Mouse (Mus musculus) thymus, postnatal 14 days (tissue): ENCODE measurements at regions not wholly inside any gene's neighbourhood (a gene's known extent, or its start where the extent isn't known, plus 50 kb on each side); places are given as distances from the start of the nearest gene placed in this dataset.

Source experiments
- DNase-seq: peaks from one replicate; pipeline ENCODE4 v3.0.0; 2021

DNA sequence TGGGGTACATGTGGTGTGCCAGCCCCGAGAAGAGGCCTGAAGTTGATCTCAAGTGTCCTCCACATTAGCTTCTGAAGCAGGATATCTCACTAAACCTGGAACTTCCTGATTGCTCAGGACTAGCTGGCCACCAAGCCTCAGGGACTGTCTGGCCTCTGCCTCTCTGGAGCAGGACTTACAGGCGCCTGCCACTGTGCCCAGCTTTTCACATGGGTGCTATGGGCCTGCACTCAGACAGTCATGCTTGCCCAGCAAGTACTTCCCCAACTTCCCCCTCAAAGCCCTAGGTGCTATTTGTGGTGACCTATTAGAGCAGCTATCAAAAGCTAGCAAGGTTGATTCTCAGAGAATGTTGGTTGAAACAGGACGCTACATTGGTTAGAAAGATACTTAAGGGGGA lies 220.0 kb downstream of the CK137956 start:
- DNase-seq, result no peak

DNA sequence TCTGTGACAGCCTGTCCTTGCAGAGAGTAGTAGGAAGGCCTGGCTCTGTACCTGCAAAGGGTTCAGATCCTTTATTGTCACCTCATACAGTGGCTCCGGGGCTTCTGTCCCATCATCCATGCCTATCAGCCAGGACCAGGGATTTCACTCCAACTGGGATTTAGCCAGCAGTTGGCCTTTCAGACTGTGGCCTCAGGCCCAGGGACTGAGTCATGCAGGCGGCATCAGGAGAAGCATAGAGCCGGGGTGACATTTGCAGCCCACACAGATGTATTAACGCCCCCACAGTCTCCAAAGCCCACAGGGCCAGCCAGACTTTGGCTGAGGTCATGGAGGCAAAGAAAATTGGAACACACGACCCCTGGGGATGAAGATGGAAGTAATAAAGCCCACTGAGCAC lies 222.9 kb downstream of the CK137956 start:
- DNase-seq, result no peak

- DNase-seq, result no peak
Observed at GRCm38 (mm10) chr4:127736781-127737180, 234.0 kb downstream of the CK137956 start.

DNA sequence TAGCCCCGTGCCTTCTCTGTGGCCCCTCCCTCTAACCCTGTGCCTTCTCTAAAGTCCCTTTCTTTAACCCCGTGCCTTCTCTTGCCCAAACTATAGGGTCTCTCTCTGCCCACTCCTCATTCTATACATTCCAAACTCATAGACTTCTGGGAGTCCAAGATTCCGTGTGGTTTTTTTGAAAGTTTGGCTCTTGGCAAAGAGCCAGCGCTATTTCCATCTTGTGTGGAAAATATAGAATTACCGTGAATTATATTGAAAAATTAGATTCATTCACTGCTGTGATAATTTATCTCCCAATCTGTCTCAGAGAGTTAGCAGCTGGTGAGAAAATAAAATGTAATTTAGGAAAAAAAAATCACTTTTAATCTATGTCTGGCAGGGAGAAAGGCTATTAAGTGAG lies 234.6 kb downstream of the CK137956 start:
- no peak for DNase-seq

- DNase-seq, result no peak
Observed at GRCm38 (mm10) chr4:127734641-127735040, 236.1 kb downstream of the CK137956 start.

DNA sequence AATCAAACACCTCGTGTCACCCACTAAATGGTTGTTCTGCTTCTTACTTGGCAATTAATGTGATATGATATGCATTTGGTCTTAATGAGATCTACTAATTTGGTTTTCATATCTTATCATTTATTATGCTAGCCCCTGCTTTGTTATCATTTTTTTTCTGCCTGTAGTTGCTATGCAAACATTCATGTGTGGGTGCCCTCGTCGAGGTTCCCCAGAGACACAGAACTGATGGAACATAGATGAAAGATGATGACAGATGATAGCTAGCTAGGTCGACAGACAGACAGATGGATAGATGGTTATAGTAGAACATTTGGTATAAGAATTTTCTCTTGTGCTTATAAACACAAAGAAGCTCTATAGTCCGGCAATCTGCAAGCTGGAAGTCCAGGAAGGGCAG lies 252.1 kb downstream of the CK137956 start:
- DNase-seq, result no peak

- no peak for DNase-seq
Observed at GRCm38 (mm10) chr4:127712274-127712673, 258.5 kb downstream of the CK137956 start.

DNA sequence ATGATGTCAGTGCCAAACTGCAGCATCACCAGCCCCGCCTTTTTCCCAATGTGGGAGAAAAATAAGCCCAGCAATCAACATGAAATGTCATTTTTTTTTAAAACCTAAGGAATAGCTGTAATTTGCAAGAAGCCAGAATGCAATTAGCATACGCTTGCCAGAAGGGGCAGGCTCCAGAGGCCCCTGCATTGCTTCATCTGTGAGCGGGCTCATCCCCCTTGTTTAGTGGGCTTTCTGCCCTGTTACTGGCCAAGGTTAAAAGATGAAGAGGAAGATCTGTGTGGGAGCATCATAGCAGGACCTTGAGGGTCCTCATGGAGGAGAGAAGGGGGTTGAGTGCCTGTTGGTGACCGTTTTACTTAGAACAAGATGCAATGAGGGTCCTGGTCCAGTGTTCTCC lies 259.9 kb downstream of the CK137956 start:
- DNase-seq, result no peak

DNA sequence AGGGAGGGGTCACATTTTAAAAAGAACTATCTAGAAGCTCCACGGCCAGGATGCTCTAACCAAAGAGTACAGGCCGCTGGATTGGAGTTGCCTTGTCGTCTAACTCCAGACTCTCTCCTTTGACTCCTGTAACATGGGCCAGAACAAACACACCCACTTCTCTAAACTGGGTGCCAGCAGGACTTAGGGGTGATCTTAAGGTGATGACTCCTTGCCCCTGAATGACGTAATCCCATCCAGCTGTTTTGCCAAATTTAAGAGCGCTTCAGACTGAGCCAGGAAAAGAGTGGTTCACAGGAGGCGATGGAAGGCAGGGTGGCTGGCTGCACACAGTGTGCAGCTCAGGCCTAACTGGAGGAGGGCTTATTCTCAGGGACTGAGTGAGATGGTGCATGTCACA lies 261.0 kb downstream of the CK137956 start:
- no peak for DNase-seq

DNA sequence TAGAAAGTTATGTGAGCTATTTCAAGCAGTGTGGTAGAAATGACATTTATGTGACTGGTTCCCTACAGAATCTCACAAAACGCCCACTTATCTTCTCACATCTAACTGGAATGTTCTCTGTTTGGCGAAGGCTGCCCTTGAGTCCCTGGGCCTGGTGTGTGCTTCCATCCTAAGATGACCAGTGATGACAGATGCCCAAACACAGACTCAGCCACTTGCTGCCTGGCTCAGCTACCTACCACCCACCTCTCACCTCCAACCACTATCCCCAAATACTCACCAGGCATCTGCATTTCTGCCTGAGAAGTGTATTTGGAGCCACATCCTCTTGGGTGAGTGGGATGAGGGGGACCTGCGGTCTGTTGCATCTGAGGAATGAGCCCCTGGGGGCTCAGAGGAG lies 262.6 kb downstream of the CK137956 start:
- no peak for DNase-seq

- DNase-seq, result no peak
Observed at GRCm38 (mm10) chr4:127707126-127707525, 263.6 kb downstream of the CK137956 start.

DNA sequence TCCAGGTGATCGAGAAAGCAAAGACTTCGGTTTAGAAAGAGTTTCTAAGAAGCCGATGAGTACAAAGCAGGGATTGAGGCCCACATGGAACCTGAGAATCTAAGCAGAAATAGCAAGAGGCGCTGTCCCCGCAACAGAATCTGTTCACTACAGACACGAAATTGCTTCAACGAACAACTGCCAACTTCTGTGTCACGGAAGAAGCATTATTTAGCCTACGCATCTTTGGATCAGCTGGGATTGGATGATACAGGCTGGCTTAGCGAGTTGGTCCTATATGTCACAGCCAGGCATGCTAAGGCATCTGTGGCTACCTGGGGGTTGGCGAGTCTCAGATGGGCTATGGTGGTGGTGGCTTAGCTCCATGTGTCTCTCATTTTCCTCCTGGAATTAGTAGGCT lies 269.1 kb downstream of the CK137956 start:
- no peak for DNase-seq

DNA sequence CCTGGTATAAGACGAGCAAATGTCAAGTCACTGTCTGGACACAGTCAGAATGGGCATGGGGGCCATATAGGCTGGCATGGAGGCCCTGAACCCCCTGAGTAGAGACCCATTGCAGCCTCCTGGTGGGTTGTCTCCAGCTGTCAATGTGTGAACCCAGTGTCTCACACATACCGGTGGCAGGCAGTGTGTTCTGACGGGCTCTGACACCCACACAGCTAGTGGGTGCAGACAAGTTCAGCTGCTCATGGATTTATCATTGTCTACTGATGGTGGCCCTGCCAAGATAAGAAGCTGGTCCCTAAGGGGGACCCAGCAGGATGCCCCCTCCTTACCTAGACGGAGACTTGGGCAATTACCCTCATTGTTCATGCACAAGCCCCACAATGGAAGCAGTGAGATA lies 280.8 kb downstream of the CK137956 start:
- no peak for DNase-seq

- DNase-seq, result no peak
Observed at GRCm38 (mm10) chr4:127685021-127685420, 285.7 kb downstream of the CK137956 start.

DNA sequence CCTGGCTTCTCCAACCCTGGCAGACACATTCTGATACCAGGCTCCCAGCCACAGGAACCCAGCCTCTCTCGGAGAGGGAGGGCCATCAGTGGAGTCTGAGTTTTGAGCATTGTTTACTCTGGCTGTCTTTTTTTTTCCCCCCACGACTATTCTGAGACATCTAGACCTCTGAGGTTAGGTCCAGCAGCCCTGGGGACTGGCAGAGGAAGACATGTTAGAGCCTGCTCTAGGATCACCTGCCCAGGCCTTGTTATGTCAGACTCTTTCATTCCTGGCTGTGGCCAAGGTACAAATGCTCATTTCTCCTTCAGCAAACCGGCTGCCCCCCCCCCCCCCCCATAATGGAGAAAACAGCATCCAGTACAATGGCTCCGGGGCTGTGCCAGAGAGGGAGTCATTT lies 291.4 kb downstream of the CK137956 start:
- DNase-seq, result no peak

- DNase-seq, result no peak
Observed at GRCm38 (mm10) chr4:127678437-127678836, 292.3 kb downstream of the CK137956 start.

- no peak for DNase-seq
Observed at GRCm38 (mm10) chr4:127675745-127676315, 294.9 kb downstream of the CK137956 start.

DNA sequence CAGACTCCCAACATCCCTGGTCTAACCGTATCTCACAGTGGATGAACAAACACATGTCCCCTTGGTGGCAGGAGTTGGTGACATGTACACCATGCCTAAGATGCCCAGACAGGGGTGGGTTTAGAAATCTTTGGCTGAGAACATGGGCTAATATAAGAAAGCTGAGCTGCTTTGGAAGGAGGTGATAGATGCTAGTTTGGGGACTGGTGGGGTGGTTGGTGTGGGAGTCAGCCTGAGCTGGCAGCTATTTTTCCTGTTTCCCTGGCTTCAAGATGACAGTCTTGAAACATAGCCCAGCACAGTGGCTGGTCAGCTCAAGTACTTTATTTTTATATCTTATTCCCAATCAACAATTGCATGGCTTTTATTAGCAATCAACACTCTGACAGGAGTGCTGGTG lies 302.0 kb upstream of the Gjb5 start:
- DNase-seq, result no peak

- no peak for DNase-seq
Observed at GRCm38 (mm10) chr4:127651601-127652000, 293.6 kb upstream of the Gjb5 start.

DNA sequence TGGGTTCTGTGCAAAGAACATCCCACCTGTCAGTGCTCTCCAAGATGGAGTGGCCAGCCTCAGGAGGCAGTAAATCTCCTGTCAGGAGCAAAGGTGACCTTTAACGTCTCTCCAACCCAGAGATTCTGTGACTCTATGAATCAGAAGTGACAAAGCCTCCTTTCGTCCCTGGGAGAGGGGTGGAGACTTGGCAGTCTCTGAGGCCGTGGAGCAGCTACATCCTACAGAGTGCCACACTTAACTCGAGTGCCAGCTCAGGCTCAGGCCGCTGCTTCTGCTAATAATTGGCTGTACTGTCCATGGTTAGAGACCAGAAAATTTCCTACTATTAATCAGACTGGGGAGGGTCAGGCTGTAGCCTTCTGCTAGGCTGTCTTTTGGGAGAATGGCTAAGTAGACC lies 290.0 kb upstream of the Gjb5 start:
- DNase-seq, result no peak

GRCm38 (mm10) chr4:127647189-127647588 lies 289.2 kb upstream of the Gjb5 start:
- DNase-seq, result no peak

- no peak for DNase-seq
Observed at GRCm38 (mm10) chr4:127640251-127641085, 282.5 kb upstream of the Gjb5 start.

GRCm38 (mm10) chr4:127639765-127640164 lies 281.8 kb upstream of the Gjb5 start:
- no peak for DNase-seq

GRCm38 (mm10) chr4:127636934-127637333 lies 279.0 kb upstream of the Gjb5 start:
- DNase-seq, result no peak

DNA sequence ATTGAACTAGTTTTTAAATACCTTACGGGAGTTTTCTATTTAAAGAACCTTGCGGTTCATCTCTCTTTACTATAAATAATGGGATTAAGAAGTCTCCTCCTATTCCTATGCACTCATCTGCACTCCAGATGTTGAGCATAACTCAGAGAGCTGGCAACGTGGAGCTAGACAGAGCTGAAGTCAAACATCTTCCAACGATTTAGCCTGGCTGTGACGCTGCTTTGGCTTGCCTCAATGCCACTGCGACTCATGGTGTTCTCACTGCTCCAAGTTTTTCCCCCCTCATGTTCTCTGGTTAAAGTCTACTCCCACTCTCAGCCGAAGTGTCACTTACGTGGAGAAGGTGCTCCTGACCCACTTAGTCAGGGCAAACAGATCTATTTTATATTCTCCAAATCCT lies 277.3 kb upstream of the Gjb5 start:
- DNase-seq, result no peak
